Mouse (Mus musculus): ENCODE data around the gene Slc25a31. TPM values are rescaled to one million over a fixed set of nuclear protein-coding genes. Genes with fewer than 3 reads are reported as not detected.

The Slc25a31 gene
- total RNA-seq, 2 experiments from 2014 or later: not detected

GRCm38 (mm10) chr3:40738381-40738912, 29.8 kb downstream of the Slc25a31 start:
- DNase-seq: no peak

- no peak for DNase-seq
Observed at GRCm38 (mm10) chr3:40744024-40744835, 35.6 kb downstream of the Slc25a31 start, which contains the start of gene Hspa4l. Gene Hspa4l, plus strand, starts transcription at chr3:40744495.

GRCm38 (mm10) chr3:40744836-40745660, 36.4 kb downstream of the Slc25a31 start:
- DNase-seq: peak; percentile 96 to 97

GRCm38 (mm10) chr3:40745661-40746547, 37.2 kb downstream of the Slc25a31 start:
- DNase-seq: peak; percentile 45 to 58

- no peak for DNase-seq
Observed at GRCm38 (mm10) chr3:40760746-40761145, 52.1 kb downstream of the Slc25a31 start.

GRCm38 (mm10) chr3:40761312-40761711, 52.7 kb downstream of the Slc25a31 start:
- DNase-seq: no peak

Other genes starting within 250 kb of the Slc25a31 start
- 1 to 10 TPM; 2.9 to 3.9 TPM for gene Intu, start 177.6 kb upstream of the Slc25a31 start, total RNA-seq (2021)
- 10 to 100 TPM; 56.4 to 79.6 TPM for gene Hspa4l, start 35.6 kb downstream of the Slc25a31 start, total RNA-seq (2021)
- gene Plk4, start 91.2 kb downstream of the Slc25a31 start, total RNA-seq (2021): 1 to 10 TPM; 4.6 to 7.2 TPM
- gene Mfsd8, start 138.0 kb downstream of the Slc25a31 start, total RNA-seq (2021): 10 to 100 TPM; 20.0 to 20.4 TPM
- gene Abhd18, start 138.1 kb downstream of the Slc25a31 start, total RNA-seq (2021): 1 to 10 TPM; 4.9 to 5.2 TPM
- gene 1700034I23Rik, start 193.7 kb downstream of the Slc25a31 start, total RNA-seq (2021): under 1 TPM in 1 of 2 experiments, not detected in 1; 0.13 TPM
- 10 to 100 TPM; 27.4 to 35.7 TPM for gene Larp1b, start 241.0 kb downstream of the Slc25a31 start, total RNA-seq (2021)

All from adrenal gland, postnatal 36 days (tissue).